Mouse (Mus musculus): Measurements from ENCODE around the gene 4930404H24Rik.

4930404H24Rik gene

DNA sequence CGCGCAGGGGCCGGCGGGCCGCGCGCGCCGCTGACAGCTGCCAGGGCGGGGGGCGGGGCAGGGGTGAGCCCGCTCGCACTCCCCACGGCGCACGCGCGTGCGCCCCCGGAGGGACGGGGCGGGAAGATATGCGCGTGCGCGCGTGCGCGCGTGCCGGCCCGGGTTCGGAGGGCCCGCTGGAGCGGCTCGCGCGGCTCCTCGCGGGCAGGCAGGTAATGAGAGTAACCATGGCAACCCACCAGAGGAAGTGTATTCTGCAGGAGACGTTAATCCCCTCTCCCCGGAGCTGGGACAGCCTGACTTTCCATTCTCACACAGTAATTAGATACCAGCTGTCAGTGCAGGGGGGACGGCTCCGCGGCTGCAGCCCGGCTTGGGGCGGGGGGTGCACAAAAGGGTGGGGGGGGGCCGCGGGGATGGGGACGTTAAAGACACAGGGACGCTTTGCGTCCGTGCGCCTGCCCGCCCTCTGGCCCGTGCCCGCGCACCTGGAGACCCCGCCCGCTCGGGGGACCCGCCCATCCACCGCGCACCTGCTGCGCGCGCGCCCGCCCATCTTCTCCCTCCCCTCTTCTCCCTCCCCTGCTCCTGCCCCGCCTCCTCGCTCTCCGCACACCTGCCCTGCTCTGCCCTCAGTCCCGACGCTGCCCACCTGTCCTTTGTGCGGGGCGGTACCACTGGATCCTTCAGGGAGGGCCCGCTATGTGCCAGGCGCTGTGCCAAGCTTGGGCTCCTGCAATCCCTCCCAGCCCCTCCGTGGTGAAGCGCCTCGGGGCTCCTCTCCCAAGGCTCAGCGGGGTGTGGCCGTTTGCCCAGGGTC lies at the start of gene 4930404H24Rik:
Gene 4930404H24Rik (plus strand): TSS at position 218 of the 820 bp plus-strand sequence.
- DNase-seq (ENCODE audit: low read depth, low spot score), result peak; percentile 86

DNA sequence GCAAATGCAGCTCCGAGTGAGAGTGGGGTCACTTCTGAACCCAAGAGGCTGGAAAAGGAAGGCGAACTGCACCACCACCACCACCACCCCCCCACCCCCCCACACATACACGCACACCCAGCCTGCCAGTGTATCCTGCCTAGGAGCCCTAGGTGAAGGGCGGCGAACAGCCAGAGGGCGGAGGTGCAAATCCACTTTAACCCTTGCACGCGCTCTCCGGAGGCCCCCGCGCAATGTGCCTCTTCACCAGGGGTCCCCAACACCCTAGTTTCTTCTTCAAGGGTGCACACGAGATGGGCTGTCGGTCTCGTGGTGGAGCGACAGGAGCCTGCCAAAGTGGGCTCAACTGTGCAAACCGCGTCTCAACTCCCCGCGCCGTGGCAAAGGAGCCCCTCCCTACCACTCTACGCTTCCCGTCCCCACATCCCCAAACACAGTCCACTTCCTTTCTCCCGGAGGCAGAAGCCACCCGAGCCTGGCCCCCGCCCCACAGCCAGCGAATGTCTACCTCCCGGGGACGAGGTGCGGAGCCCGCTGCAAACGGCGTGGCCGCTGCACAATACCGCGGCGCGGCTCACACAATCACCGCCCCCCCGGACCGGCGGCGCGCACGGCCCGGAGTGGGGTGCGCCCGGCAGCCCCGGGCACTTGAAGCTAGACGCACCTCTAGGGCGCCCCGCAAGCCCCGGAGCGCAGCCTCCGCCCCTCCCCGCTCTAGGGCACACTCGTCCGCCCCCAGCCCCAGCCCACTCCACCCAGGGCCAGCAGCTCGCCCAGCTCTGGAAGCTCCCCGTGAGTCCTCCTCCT lies 49.0 kb upstream of the 4930404H24Rik start:
- DNase-seq (ENCODE audit: low read depth, low spot score), result no peak

DNA sequence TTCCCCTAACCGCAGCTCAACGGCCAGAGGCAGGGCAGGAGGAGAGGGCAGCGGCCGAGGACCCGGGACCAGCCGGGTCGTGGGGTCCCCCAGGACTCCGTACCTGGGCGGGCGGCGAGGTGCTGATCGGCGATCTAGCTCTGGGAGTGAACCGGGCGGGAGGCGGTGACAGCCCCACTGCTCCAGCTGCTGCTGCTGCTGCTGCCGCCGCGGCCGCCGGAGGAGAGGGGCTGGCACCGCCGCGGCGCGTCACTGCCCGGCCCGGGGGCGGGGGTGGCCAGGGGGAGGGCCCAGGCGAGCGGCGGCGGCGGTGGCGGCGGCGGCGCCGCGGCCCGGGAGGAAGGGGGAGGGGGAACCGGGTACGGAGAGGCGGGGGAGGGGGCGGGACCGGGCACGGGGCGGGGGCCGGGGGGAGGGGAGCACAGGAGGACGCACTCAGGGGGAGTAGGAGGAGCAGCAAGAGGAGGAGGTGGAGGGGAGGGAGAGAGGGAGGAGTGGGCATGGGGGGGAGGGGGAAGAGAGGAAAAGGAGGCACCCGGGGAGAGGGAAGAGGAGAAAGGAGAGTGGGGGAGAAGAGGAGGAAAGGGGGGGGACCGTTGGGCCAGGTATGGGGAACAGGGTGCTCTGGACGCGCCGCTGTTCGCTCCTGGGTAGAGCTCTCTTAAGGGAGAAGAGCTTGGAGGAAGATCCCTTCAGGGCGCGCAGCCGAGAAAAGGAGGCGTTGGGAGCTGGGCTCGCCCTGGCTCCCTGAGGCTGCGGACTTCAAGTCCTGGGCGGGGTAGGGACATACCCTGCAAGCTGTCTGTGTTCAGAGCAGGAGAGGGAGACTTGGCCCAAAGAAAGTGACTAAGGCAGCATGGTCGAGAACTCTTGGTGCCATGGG lies 48.1 kb upstream of the 4930404H24Rik start:
- peak; percentile 70 for DNase-seq (ENCODE audit: low read depth, low spot score)

DNA sequence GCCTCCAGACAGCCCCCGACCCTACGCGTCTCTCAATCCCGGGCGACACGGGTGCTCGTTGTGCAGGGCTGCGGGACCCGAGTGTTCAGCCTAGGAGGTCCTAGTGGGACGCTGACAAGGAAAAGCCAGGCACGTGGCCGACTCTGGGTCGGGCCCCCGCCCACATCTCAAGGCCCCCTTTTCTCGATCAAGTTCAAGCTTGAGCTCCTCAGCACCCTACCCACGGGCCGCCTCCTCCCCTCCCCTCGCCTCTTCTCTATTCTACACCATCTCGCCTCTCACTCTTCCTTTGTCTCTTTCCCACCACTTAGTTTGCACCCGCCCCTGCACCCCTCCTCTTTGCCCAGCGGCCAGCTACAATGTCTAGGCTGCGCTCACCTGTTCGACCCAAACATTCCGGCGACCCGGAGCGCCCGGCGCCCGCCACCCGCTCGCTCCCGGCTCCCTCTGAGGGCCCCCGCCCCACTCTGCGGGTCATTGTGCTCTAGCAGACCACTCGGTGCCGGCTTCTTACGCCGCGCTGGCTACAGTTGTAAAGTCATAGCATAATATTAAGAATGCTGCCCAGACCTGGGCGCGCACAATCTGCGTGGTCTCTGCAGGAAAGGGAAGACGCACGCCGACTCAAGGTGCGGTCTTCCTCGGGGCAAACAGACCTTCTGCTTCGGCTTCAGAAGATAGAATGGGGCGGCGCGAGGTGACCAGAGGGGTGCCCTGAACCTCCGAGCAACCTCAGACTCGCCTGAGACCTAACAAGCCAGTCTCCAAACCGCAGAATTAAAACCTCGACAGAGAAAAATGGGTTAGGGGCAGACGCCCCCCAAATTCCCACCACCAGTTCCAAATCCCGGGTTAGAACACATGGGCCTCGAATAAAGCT lies 47.2 kb upstream of the 4930404H24Rik start:
- DNase-seq (ENCODE audit: low read depth, low spot score), result peak; percentile 25

DNA sequence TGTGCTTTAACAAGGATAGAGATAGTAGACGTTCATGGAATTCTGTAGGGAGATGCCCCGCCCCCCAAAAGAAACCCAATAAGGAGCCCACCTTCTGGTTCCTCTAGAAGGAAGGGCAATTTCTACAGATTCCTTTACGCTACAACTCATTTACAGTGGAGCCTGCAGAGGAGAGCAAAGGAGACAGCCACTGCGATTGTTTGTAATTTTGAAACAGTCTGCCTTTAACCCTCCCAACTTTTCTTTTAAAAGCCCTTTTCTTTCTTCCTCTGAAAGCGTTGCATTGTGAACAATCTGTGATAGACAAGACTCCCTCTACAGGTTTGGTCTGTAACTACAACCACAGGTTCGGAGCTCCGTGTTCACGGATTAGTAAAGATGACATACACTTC lies 46.6 kb upstream of the 4930404H24Rik start:
- peak; percentile 77 for DNase-seq (ENCODE audit: low read depth, low spot score)

DNA sequence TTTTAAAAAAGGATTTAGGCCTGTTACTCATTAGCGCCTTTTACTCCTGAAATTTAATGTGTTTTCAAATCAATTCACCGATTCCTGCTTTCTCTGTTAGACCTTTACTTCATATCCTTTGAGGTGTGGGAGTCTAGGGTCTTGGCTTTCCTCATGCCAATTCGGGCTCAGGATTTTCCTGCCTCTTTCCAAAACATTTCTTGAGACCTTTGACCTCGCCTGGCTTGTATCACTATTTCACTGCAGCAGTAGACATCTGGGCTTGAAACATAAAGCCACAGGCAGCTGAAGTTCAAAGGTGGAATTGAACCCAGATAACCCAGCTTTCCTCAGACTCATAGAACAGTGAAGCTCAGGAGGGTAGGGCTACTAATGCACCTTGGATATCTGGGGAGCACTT lies 46.1 kb upstream of the 4930404H24Rik start:
- DNase-seq (ENCODE audit: low read depth, low spot score), result no peak

DNA sequence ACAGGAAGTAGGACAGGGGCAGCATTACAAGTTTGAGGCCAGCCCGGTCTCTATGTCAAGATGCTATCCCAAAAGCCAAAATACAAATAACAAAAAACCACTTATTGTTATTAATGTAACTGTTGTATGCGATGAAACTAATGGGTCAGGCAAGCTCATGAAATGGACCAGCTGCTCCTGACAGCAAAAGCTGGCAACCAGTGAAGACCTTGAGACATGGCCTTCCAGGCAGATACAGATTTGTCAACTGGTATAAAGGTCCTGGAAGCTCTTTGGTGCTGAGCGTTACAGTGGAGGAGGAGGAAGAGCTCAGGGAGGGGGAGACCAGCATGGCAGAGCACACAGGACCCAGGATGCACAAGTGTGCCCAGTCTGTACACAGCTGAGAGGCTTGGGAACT lies 44.9 kb upstream of the 4930404H24Rik start:
- no peak for DNase-seq (ENCODE audit: low read depth, low spot score)

DNA sequence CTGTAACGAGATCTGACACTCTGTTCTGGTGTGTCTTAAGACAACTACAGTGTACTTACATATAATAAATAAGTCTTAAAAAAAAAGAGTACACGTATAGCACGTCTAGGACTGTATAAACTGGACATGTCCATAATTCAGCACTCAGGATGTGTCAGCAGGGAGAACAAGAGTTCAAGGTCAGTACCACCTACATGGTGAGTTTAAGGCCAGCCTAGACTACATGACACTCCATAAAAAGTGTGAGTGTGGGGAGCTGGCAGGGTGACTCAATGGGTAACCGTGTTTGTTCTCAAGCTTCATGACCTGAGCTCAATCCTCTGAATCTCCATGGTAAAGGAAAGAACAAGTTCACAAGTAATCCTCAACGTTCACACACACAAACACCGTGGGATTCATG lies 44.1 kb upstream of the 4930404H24Rik start:
- no peak for DNase-seq (ENCODE audit: low read depth, low spot score)

DNA sequence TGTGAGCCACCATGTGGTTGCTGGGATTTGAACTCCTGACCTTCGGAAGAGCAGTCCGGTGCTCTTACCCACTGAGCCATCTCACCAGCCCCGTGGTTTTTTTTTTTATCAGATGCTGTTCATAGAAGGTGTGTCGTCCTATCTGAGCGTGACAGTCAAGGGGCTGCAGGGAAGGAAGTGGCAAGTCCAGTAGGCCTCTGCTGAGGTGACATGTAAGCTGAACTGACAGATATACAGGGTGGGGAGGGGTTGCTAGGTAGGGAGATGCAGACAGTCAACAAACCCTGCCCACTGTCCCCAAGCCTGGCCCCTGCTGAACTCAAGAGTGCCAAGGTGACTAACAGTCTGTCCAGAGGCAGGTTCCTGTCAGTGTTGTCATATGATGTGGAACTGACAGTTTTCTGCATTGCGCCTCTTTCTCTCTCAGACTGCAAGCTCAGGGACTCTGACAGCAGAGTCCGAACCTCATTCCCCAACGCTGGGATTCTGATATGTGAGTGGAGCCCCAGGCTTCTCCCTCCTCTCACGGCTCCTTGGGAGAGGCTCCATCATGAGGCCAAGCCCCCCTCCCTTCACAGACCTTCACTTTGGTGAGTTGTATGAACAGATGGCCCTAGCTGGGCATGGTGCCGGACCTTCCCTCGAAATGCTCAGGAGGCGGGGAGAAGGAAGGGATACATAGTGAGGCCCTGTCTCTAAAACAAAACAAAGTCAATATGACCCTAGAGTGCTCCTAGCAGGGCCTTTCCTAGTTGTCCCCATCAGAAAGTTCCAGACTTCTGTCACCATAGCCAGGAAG lies 38.4 kb upstream of the 4930404H24Rik start:
- no peak for DNase-seq (ENCODE audit: low read depth, low spot score)

DNA sequence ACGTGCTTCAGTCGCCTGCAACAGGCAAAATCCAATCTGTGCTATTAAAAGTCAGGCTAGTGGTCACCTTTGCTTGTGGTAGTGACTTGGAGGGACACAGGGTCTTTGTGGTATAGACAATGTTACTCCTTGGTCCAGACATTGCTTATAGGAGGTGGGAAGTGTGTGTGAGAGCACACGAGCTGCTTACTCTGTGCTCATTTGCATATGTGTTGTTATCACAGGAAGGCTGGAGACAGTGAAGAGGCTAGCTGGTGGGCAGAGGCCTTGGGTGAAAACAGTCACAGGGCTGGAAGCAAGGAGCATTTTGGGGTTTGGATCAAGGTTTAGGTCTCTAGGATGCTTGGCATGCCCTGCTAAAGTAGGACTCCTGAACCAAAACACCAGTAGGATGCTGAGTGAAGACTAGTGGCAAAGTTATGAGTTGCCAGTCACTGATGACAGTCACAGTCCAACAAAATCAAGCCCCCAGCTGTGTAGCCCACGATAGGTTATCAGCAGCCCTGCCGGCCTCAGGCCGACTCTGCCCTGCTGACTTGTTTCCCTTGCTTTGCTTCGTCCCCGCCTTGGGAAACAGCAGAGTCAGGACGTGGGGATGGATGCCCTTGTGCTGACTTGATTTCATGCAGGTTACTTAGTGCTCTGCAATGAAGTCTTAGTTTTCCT lies 37.6 kb upstream of the 4930404H24Rik start:
- DNase-seq (ENCODE audit: low read depth, low spot score), result no peak

DNA sequence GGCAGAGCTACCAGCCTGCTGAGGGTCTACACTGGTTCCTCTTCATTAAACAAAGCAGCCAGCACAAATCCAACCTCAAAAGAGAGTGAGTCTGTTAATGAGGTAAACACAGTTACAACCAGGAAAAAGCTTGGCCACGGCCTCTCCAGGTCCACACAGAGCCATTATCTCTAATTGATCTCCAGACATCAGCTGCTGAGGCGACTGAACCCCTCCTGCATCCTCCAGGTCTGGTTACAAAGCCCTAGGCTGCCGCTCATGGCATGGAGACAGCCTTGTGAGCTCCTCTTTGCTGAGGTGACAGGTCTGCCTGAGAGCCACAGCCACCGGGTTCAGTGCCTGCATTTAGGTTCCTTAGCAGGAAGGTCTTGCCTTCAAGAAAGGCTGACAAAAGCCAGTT lies 35.1 kb upstream of the 4930404H24Rik start:
- DNase-seq (ENCODE audit: low read depth, low spot score), result no peak

DNA sequence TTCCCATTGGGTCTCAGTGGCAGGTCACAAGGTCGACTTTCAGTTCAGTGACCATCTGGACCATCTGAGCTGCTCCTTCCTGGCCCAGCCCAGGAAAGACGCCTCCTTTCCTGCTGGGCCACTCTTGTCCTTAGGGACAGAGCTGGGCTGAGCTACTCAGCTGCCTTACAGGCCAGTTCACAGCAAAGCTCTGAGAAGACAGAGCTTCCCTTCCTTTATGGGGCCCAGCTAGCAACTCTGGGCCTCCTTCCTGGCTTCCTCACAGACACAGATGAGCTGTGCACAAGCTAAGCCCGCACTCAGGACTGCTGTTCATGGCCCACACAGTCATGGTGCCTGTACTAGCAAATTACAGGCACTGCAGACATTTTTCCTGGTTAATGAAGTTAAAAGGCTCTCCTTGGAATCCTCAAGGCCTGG lies 34.6 kb upstream of the 4930404H24Rik start:
- DNase-seq (ENCODE audit: low read depth, low spot score), result no peak

DNA sequence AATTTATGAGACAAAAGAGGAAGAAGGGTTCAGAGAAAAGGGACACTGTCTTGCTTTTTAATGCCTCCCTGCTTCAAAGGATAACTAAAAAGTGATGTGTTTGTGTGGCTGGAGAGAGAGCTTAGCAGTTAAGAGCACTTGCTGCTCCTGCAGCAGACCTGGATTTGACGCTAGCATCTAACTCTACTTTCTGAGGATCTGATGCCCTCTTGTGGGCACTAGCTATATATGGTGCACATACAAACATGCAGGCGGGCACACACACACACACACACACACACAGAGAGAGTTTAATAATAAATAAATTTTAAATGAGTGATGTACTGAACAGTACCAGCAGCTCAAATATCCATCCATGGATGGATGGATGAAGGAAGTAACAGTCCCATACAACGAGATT lies 29.3 kb upstream of the 4930404H24Rik start:
- peak; percentile 73 for DNase-seq (ENCODE audit: low read depth, low spot score)

DNA sequence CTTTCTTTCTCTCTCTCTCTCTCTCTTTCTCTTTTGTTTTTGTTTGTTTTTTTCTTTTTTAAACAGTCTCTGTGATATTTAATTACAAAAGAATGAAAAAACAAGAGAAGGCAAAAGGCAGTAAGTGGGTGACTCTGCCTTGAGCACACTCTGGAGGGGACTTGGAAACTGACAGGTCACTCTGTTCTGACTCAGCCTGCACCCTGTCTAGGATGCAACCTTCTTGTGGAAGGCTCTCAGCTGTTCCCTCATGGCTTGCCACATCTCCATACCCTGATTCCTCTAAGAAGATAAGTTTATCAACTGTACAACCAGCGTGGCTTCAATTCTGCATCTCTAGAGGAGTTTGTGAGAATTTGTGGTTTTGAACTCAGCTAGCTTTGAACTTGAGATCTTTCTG lies 25.2 kb upstream of the 4930404H24Rik start:
- no peak for DNase-seq (ENCODE audit: low read depth, low spot score)

DNA sequence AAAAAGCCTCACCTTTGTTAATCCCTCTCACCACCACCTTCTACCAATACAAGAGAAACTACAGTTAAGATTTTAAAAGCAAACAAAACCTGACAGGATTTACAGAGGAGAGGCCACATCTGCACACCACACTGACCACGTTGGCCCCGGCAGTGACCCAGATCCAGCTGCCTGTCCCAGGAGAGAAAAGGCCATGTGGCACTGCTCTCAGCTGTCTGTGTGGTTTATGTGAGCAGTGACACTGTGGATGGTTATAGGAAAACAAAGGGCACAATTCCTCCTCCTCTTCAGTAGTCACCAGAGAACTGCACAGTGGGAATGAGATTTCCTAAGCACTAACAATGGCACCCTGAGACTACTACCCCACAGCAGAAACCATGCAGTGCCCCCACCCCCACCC lies 23.3 kb upstream of the 4930404H24Rik start:
- no peak for DNase-seq (ENCODE audit: low read depth, low spot score)

DNA sequence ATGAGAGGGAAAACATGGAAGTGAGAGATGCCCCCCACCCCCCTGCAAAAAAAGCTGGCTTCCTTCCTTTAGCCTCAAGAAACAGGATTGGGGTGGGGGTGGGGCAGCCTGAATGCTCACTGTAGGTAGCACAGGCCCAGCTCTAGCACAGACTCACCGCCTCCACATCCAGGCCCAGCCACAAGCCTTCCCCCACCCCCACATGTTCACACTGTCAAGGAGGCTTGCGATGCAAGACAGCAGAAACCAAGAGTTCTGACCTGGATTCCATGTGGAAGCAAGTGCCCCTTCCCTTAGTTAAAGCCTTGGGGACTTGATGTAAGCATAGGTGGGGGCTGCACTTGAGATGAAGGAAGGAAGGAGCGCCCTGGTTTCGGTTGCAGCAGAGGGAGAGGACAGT lies 22.8 kb upstream of the 4930404H24Rik start:
- no peak for DNase-seq (ENCODE audit: low read depth, low spot score)

DNA sequence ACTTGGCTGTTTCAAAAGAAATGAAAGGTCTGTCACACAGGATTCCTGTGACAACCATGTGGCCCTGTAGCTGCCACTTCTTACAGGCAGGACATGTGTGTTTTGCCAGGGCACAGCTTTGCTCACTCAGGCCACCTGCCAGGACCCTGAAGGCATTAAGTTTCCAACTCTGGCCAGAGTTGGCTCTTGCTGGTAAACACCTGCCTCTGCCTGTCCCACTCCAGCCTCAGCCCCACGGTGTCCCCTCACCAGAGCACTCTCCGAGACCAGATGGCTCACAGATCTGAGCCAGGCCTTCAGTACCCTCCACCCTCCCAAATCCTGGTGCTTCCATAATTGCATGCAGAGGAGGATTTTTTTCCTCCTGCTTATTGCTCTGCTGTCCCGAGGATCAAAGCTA lies 21.6 kb upstream of the 4930404H24Rik start:
- no peak for DNase-seq (ENCODE audit: low read depth, low spot score)

DNA sequence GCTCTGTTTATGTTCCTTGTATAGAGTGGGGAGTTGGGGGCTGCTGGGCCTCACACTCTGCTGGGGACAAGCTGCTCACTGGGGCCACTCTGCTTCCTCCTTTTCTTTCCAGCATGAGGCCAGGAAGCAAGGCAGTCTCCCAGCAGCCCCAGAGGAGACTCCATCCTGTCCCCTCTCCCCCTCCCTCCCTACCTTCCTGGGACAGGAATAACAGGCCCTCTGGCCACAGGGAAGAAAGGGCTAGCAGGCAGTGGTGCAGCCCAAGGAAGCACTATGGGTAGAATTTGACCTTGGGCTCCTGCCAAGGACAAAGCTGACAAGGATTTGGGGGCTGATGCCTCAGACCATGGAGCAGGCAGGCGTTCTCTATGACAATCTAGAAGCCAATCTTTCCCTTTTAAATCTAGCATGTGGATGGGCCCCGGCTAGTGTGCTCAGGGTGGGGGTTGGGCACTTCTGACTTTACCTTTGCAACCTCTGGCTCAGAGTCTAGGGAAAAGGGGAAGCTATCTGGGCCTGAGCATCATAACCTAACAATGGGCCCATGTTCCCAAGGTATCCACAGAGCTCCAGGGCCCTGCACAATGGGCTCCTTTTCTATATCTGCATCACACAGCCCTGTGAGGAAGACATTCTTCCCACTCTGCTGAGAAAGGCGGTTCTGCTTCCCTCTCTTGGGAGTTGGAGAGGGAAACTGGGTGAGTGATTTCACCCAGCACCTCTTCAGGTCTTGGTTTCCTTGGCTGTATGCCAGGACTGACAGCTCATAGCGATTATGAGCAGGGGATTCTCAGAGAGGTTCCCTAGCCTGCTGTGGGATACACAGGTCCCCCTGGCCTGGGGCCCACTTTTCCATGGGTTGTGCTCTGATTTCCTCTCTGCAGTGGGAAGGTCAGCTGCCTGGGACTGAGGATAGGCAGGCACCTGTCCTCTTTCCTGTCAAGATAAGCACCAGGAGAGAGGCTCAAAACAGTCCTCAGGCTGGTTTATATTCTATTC lies 17.2 kb upstream of the 4930404H24Rik start:
- DNase-seq (ENCODE audit: low read depth, low spot score), result no peak
